8 mouse cellular contexts compared by ENCODE assay signal in genomic region chr4:133042651-133043635, GRCm38 (mm10). TPM values are rescaled to one million over a fixed set of nuclear protein-coding genes. Genes with fewer than 3 reads are reported as not detected.
DNase-seq lines count a peak whose midpoint lies in the region; ATAC-seq and TF ChIP-seq lines count a peak whose summit lies in the region.

No protein-coding gene starts in this region.

- TF ChIP-seq EP300 in heart, adult 2 months (IDR thresholded peaks at IDR 0.05; ENCODE audit: insufficient read depth, low read depth, low read length): no peak

- 25% methylated on average over 28 of the region's 28 CpGs for WGBS in heart, adult 2 months
- WGBS in embryonic facial prominence, embryonic 13.5 days: 8% methylated on average over 28 of the region's 28 CpGs
- WGBS in hindbrain, embryonic 16.5 days: 7% methylated on average over 28 of the region's 28 CpGs
- WGBS in liver, embryonic 16.5 days (ENCODE audit: insufficient replicate concordance): 27% methylated on average over 28 of the region's 28 CpGs

- peaks cover 41% of the 10 kb centered on the region for H3K4me1 ChIP-seq in heart, adult 2 months (ENCODE audit: control insufficient read depth, insufficient read depth, low read length)
- peaks cover 97% of the 10 kb centered on the region for H3K4me1 ChIP-seq in embryonic facial prominence, embryonic 13.5 days
- H3K4me1 ChIP-seq in hindbrain, embryonic 16.5 days (ENCODE audit: control insufficient read depth, insufficient read depth, low read depth, low read length): peaks cover 96% of the 10 kb centered on the region
- H3K4me1 ChIP-seq in liver, embryonic 16.5 days (ENCODE audit: control insufficient read depth, low read depth, low read length): peaks cover 47% of the 10 kb centered on the region

- intact Hi-C loops in heart, adult 2 months (cut with DNase I): no loop called here
- intact Hi-C loops in heart, postnatal 36 days (cut with DNase I): no loop called here

- peak overlapping the region; percentile 3; the same call in 1 of the 2 replicates for H3K4me3 ChIP-seq in heart, adult 2 months
- peak overlapping the region; percentile 16 for H3K4me3 ChIP-seq in embryonic facial prominence, embryonic 13.5 days
- peak overlapping the region; percentile 22 for H3K4me3 ChIP-seq in hindbrain, embryonic 16.5 days (ENCODE audit: low read length)
- H3K4me3 ChIP-seq in liver, embryonic 16.5 days (ENCODE audit: low read depth, low read length): no peak overlapping the region

- H3K4me2 ChIP-seq in embryonic facial prominence, embryonic 13.5 days: peak overlapping the region; percentile 55
- H3K4me2 ChIP-seq in hindbrain, embryonic 16.5 days (ENCODE audit: low read length): peak overlapping the region; percentile 56
- H3K4me2 ChIP-seq in liver, embryonic 16.5 days (ENCODE audit: low read depth, low read length): peak overlapping the region; percentile 28; the same call in 1 of the 2 replicates

- no peaks in the 10 kb centered on the region for H3K9me3 ChIP-seq in embryonic facial prominence, embryonic 13.5 days
- H3K9me3 ChIP-seq in hindbrain, embryonic 16.5 days (ENCODE audit: control insufficient read depth, low read length): no peaks in the 10 kb centered on the region
- no peaks in the 10 kb centered on the region for H3K9me3 ChIP-seq in liver, embryonic 16.5 days (replicated peaks; ENCODE audit: control insufficient read depth, low read length)

- no peaks in the 10 kb centered on the region for H3K27me3 ChIP-seq in heart, adult 2 months (ENCODE audit: control insufficient read depth, insufficient read depth, low read length)
- no peaks in the 10 kb centered on the region for H3K27me3 ChIP-seq in embryonic facial prominence, embryonic 13.5 days
- H3K27me3 ChIP-seq in hindbrain, embryonic 16.5 days (replicated peaks; ENCODE audit: control insufficient read depth, insufficient read depth, low read length): no peaks in the 10 kb centered on the region
- H3K27me3 ChIP-seq in liver, embryonic 16.5 days (ENCODE audit: control insufficient read depth, insufficient read depth, low read depth, low read length): peaks cover 34% of the 10 kb centered on the region

- H3K79me2 ChIP-seq in heart, adult 2 months (replicated peaks; ENCODE audit: control insufficient read depth, insufficient read depth, low read length): peaks cover 2% of the 10 kb centered on the region; the same call in 1 of the 2 replicates

- peak in 1 of 2 experiments; percentile 69 for DNase-seq in heart, adult 2 months
- DNase-seq in heart, postnatal 36 days: no peak
- DNase-seq in MN1 (ENCODE audit: low spot score): peak; percentile 41
- peak; percentile 59 for DNase-seq in skeletal muscle tissue, adult 2 months (ENCODE audit: low read depth, low spot score)
- DNase-seq in spleen, adult 18-20 months: no peak

- no peak for TF ChIP-seq CTCF in heart, adult 2 months (IDR thresholded peaks at IDR 0.05)

- TF ChIP-seq POLR2A in heart, adult 2 months (IDR thresholded peaks at IDR 0.05; ENCODE audit: insufficient read depth, low read depth, low read length): no peak

- peak overlapping the region; percentile 86 for H3K27ac ChIP-seq in heart, adult 2 months
- peak overlapping the region; percentile 83 for H3K27ac ChIP-seq in embryonic facial prominence, embryonic 13.5 days
- H3K27ac ChIP-seq in hindbrain, embryonic 16.5 days (ENCODE audit: low read depth, low read length): peak overlapping the region; percentile 90
- H3K27ac ChIP-seq in liver, embryonic 16.5 days (ENCODE audit: low read length): no peak overlapping the region

- H3K9ac ChIP-seq in heart, adult 2 months (ENCODE audit: low read depth, low read length): peak overlapping the region; percentile 27
- peak overlapping the region; percentile 54 for H3K9ac ChIP-seq in embryonic facial prominence, embryonic 13.5 days
- H3K9ac ChIP-seq in hindbrain, embryonic 16.5 days (ENCODE audit: low read depth, low read length): peak overlapping the region; percentile 56
- H3K9ac ChIP-seq in liver, embryonic 16.5 days (ENCODE audit: low read depth, low read length): no peak overlapping the region

- peak; percentile 7; the same call in 1 of the 2 replicates for ATAC-seq in embryonic facial prominence, embryonic 13.5 days (ENCODE audit: insufficient number of reproducible peaks, insufficient read depth, low FRiP score, low TSS enrichment, low read depth)
- ATAC-seq in hindbrain, embryonic 16.5 days: peak; percentile 84
- peak; percentile 17; the same call in 1 of the 2 replicates for ATAC-seq in liver, embryonic 16.5 days (ENCODE audit: low read depth)

- H3K36me3 ChIP-seq in heart, adult 2 months (ENCODE audit: control insufficient read depth, insufficient read depth, low read length): no peaks in the 10 kb centered on the region; the same call in 1 of the 2 replicates
- H3K36me3 ChIP-seq in embryonic facial prominence, embryonic 13.5 days: no peaks in the 10 kb centered on the region
- H3K36me3 ChIP-seq in hindbrain, embryonic 16.5 days (ENCODE audit: control insufficient read depth, insufficient read depth, low read length): no peaks in the 10 kb centered on the region
- H3K36me3 ChIP-seq in liver, embryonic 16.5 days (ENCODE audit: control insufficient read depth, insufficient read depth): no peaks in the 10 kb centered on the region

RNA-seq across cellular contexts. Expression of gene Ahdc1, which starts 31.9 kb away (rescaled TPM):
- 10 to 100 TPM; 42.6 to 50.9 TPM for total RNA-seq in heart, adult 2 months (2021)
- 19.5 and 21.8 TPM in 2 replicates for polyA plus RNA-seq in heart, adult 2 months (2012; rRNA removed)
- 10 to 100 TPM; 41.9 to 50.8 TPM for total RNA-seq in heart, postnatal 36 days (2021)
- polyA plus RNA-seq in embryonic facial prominence, embryonic 13.5 days (2015; fragmentation: Nextera tagmentation; extraction: Ambion mirVana): 12.8 and 14.3 TPM in 2 replicates
- polyA plus RNA-seq in hindbrain, embryonic 16.5 days (2015; fragmentation: Nextera tagmentation; extraction: Ambion mirVana): 10.4 and 11.6 TPM in 2 replicates
- polyA plus RNA-seq in liver, embryonic 16.5 days (2015; fragmentation: Nextera tagmentation; extraction: Ambion mirVana): 0.70 and 1.6 TPM in 2 replicates

Comparison
In these comparisons a context has a peak if more than half of its experiments do, and no peak if none do; other contexts are left out.
1. DNase-seq: peak in MN1 (single experiment) and skeletal muscle tissue, adult 2 months (single experiment); none in heart, postnatal 36 days (0 of 2) and spleen, adult 18-20 months (0 of 2).
2. ATAC-seq: peak in every context shown above with its lines; median percentile 84 in hindbrain, embryonic 16.5 days; 17 in liver, embryonic 16.5 days; 7 in embryonic facial prominence, embryonic 13.5 days.
3. Peak in every context shown above with its lines, with median percentiles within 50 percentile points of each other: H3K4me2 ChIP-seq.